Mouse (Mus musculus) heart, postnatal 0 days (tissue): ENCODE measurements around the gene Dusp16. TPM values are rescaled to one million over a fixed set of nuclear protein-coding genes. Genes with fewer than 3 reads are reported as not detected.
A peak's percentile ranks its signal among the peaks of the same experiment; 100 is the strongest.

ENCODE experiments used
- ATAC-seq: fragments of 200-750 bp; cut with Nextera tagmentation; 2 replicates; pipeline ENCODE4 v1.8.0; 2017; ENCODE audit warnings: low read depth, moderate number of reproducible peaks, moderate library complexity; ENCODE audit not compliant: insufficient read depth
- DNase-seq: peaks from one replicate; pipeline ENCODE4 v3.0.0-alpha.2; 2016; ENCODE audit warnings: low spot score
- H3K27ac ChIP-seq: fragments of 300-500 bp; sonication (generic); 2 replicates; pipeline ENCODE4 v1.5.1; 2014; ENCODE audit warnings: low read depth, mild to moderate bottlenecking
- H3K27me3 ChIP-seq: fragments of 300-500 bp; sonication (generic); 2 replicates; pipeline ENCODE4 v1.6.1; 2014; ENCODE audit warnings: low read length, mixed read lengths; ENCODE audit not compliant: control insufficient read depth, insufficient read depth
- H3K36me3 ChIP-seq: fragments of 300-500 bp; sonication (generic); replicated peaks from 2 replicates; pipeline ENCODE4 v1.6.1; 2014; ENCODE audit warnings: low read length, mixed read lengths; ENCODE audit not compliant: control insufficient read depth, insufficient read depth
- H3K4me1 ChIP-seq: fragments of 300-500 bp; sonication (generic); 2 replicates; pipeline ENCODE4 v1.6.1; 2014; ENCODE audit warnings: antibody characterized with exemption; ENCODE audit not compliant: control insufficient read depth, insufficient read depth
- H3K4me2 ChIP-seq: fragments of 300-500 bp; sonication (generic); 2 replicates; pipeline ENCODE4 v1.6.1; 2014; ENCODE audit warnings: low read depth, mild to moderate bottlenecking, low read length, moderate library complexity
- H3K4me3 ChIP-seq: fragments of 300-500 bp; sonication (generic); 2 replicates; pipeline ENCODE4 v1.5.1; 2014; ENCODE audit warnings: low read depth, low read length
- H3K9ac ChIP-seq: fragments of 300-500 bp; sonication (generic); replicated peaks from 2 replicates; pipeline ENCODE4 v1.6.1; 2014; ENCODE audit warnings: low read depth, low read length, mixed read lengths
- H3K9me3 ChIP-seq: fragments of 300-500 bp; sonication (generic); replicated peaks from 2 replicates; pipeline ENCODE4 v1.6.1; 2016; ENCODE audit warnings: low read length; ENCODE audit not compliant: control insufficient read depth
- CTCF ChIP-seq: IDR thresholded peaks from 2 replicates; pipeline ENCODE4 v1.5.1; 2016; ENCODE audit warnings: antibody characterized with exemption, control low read depth, low read depth
- EP300 ChIP-seq: IDR thresholded peaks from 2 replicates; pipeline ENCODE4 v1.6.1; 2016; ENCODE audit warnings: antibody characterized with exemption, low read depth
- WGBS: fragments of 180-500 bp; shearing (Covaris S2); extraction: QIAGEN DNeasy Blood & Tissue Kit; methylation state at CpG from one replicate; pipeline ENCODE4 v1.1.7; 2014; 5-methylcytosine and 5-hydroxymethylcytosine counted together
- polyA plus RNA-seq: library from polyadenylated mRNA; unstranded; fragments of >200 nt; fragmentation: Nextera tagmentation; extraction: Ambion mirVana; gene quantifications from 2 replicates; pipeline ENCODE4 v1.2.1, GENCODE M21; 2015
- total RNA-seq: library from RNA; depleted of rRNA; stranded (reverse); fragments of >200 nt; gene quantifications from 2 replicates; pipeline ENCODE4 v1.2.3, GENCODE M21; 2014; ENCODE audit warnings: low replicate concordance

The Dusp16 gene
- total and polyA plus RNA-seq, 2 experiments from 2014 or later: 9.6 to 29.2 TPM

GRCm38 (mm10) chr6:134760926-134761544 lies 31.4 kb downstream of the Dusp16 start:
- ATAC-seq: no peak
- H3K4me2 ChIP-seq: no peak overlapping the region

GRCm38 (mm10) chr6:134756058-134756457 lies 36.4 kb downstream of the Dusp16 start:
- peaks cover 10% of the 10 kb centered on the region for H3K4me1 ChIP-seq
- H3K4me2 ChIP-seq: no peak overlapping the region
- no peak overlapping the region for H3K9ac ChIP-seq
- no peak for ATAC-seq
- H3K27me3 ChIP-seq: no peaks in the 10 kb centered on the region
- H3K9me3 ChIP-seq: no peaks in the 10 kb centered on the region
- WGBS: 86% methylated on average over 4 of the region's 4 CpGs
- no peak for TF ChIP-seq EP300
- TF ChIP-seq CTCF: no peak
- H3K27ac ChIP-seq: no peak overlapping the region
- peaks cover 23% of the 10 kb centered on the region for H3K36me3 ChIP-seq
- no peak for DNase-seq
- no peak overlapping the region for H3K4me3 ChIP-seq

More at GRCm38 (mm10) chr6:134760926-134761544, 31.4 kb downstream of the Dusp16 start:
- Histone ChIP-seq H3K27me3 (no peaks in the 10 kb centered on the region), H3K27ac (no peak overlapping the region), H3K4me1 (peaks cover 31% of the 10 kb centered on the region), H3K9me3 (no peaks in the 10 kb centered on the region), H3K36me3 (peaks cover 17% of the 10 kb centered on the region), H3K9ac (no peak overlapping the region), H3K4me3 (no peak overlapping the region)
- 45% methylated on average over 5 of the region's 5 CpGs for WGBS
- DNase-seq: no peak
- TF ChIP-seq CTCF (no peak), EP300 (no peak)

- Histone ChIP-seq H3K4me2 (peak overlapping the region; percentile 55), H3K27ac (peak overlapping the region; percentile 78), H3K9ac (no peak overlapping the region), H3K27me3 (no peaks in the 10 kb centered on the region), H3K36me3 (peaks cover 22% of the 10 kb centered on the region), H3K9me3 (no peaks in the 10 kb centered on the region), H3K4me1 (peaks cover 10% of the 10 kb centered on the region), H3K4me3 (0 out of 2 replicates have a peak overlapping the region, but pooled peaks have one; percentile 7)
- peak; percentile 38 for DNase-seq
- ATAC-seq: peak; percentile 64
- WGBS: 40% methylated on average over 11 of the region's 11 CpGs
- TF ChIP-seq CTCF: no peak
- TF ChIP-seq EP300: no peak
Observed at GRCm38 (mm10) chr6:134753858-134754257, 38.6 kb downstream of the Dusp16 start.

GRCm38 (mm10) chr6:134753412-134753811 lies 39.0 kb downstream of the Dusp16 start:
- DNase-seq: no peak
- Histone ChIP-seq H3K36me3 (peaks cover 18% of the 10 kb centered on the region), H3K27me3 (no peaks in the 10 kb centered on the region), H3K4me3 (no peak overlapping the region), H3K9me3 (no peaks in the 10 kb centered on the region), H3K4me2 (no peak overlapping the region), H3K9ac (no peak overlapping the region), H3K27ac (no peak overlapping the region), H3K4me1 (peaks cover 10% of the 10 kb centered on the region)
- no peak for ATAC-seq
- no peak for TF ChIP-seq EP300
- TF ChIP-seq CTCF: no peak
- 89% methylated on average over 4 of the region's 4 CpGs for WGBS

GRCm38 (mm10) chr6:134751883-134752647 lies 40.4 kb downstream of the Dusp16 start:
- 82% methylated on average over 5 of the region's 5 CpGs for WGBS

More at GRCm38 (mm10) chr6:134751883-134752647, 40.4 kb downstream of the Dusp16 start:
- Histone ChIP-seq H3K4me1 (peaks cover 10% of the 10 kb centered on the region), H3K36me3 (peaks cover 13% of the 10 kb centered on the region), H3K27me3 (no peaks in the 10 kb centered on the region), H3K9ac (no peak overlapping the region), H3K9me3 (no peaks in the 10 kb centered on the region), H3K27ac (peak overlapping the region; percentile 36), H3K4me2 (no peak overlapping the region), H3K4me3 (no peak overlapping the region)
- ATAC-seq (no peak), DNase-seq (no peak)
- no peak for TF ChIP-seq EP300
- no peak for TF ChIP-seq CTCF
